Mouse (Mus musculus): ENCODE measurements around the gene Tusc2. TPM values are rescaled to one million over a fixed set of nuclear protein-coding genes. Genes with fewer than 3 reads are reported as not detected.
A peak's percentile ranks its signal among the peaks of the same experiment; 100 is the strongest.

Tusc2 gene
- polyA plus RNA-seq, 1 experiment from 2014 or later: 45.9 TPM

DNA sequence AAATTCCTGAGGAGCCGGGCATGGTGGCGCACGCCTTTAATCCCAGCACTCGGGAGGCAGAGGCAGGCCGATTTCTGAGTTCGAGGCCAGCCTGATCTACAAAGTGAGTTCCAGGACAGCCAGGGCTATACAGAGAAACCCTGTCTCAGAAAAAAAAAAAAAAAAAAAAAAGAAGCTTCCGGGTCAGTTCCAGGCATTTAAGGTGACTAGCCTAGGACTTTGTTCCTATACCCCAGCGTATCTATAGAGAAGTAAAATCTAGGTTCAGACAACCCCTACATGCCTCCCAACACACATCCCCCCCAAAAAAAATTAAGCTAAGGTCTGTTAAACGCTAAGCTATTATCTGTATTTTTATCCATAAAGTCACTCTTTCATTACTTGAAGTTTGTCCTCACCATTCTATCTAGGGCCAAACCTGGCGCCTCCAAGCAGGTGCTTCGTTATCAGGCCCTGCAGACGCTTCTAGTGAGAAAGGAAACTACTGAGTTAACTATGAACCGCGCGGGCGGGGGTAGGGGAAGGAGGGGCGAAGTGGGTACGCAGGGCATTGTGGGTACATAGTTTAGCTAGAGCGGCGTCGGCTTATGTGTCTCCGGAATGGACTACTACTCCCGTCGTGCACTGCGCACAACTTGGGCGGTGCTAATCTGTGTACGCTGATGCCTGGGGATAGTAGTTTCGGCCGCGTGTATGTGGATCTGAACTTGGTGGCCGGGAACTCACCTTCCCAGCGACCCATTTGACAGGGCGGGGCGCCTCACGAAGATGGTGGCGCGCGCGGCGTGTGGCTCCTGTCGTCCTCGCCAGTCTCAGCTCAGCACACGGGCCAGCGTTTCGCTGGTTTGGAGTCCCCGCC is 24.1 kb downstream of the Tusc2 start, which contains the start of gene Ifrd2:
Gene Ifrd2 (plus strand): TSS at position 669 of the 859 bp plus-strand sequence.
- peaks cover 33% of the 10 kb centered on the region for H3K36me3 ChIP-seq (ENCODE audit: control insufficient read depth, insufficient read depth, low read length)
- peak within 1 kb of the TSS; percentile 54 for H3K4me2 ChIP-seq (replicated peaks; ENCODE audit: low read depth, low read length)
- H3K27ac ChIP-seq (ENCODE audit: low read depth, low read length): 0 out of 2 replicates have a peak within 1 kb of the TSS, but pooled peaks have one; percentile 24
- H3K4me1 ChIP-seq (ENCODE audit: control insufficient read depth, insufficient read depth, low read length): peaks cover 9% of the 10 kb centered on the region; the same call in 1 of the 2 replicates
- 13% methylated on average over 46 of the region's 46 CpGs for WGBS
- H3K9ac ChIP-seq (ENCODE audit: low read depth, low read length): peak within 1 kb of the TSS; percentile 79
- peak; percentile 98 for ATAC-seq (ENCODE audit: low FRiP score, low TSS enrichment)
- H3K27me3 ChIP-seq (ENCODE audit: control insufficient read depth, insufficient read depth, low read length): no peaks in the 10 kb centered on the region
- H3K9me3 ChIP-seq (ENCODE audit: control insufficient read depth, low read length): no peaks in the 10 kb centered on the region
- H3K4me3 ChIP-seq (ENCODE audit: low read length): peak within 1 kb of the TSS; percentile 83

DNA sequence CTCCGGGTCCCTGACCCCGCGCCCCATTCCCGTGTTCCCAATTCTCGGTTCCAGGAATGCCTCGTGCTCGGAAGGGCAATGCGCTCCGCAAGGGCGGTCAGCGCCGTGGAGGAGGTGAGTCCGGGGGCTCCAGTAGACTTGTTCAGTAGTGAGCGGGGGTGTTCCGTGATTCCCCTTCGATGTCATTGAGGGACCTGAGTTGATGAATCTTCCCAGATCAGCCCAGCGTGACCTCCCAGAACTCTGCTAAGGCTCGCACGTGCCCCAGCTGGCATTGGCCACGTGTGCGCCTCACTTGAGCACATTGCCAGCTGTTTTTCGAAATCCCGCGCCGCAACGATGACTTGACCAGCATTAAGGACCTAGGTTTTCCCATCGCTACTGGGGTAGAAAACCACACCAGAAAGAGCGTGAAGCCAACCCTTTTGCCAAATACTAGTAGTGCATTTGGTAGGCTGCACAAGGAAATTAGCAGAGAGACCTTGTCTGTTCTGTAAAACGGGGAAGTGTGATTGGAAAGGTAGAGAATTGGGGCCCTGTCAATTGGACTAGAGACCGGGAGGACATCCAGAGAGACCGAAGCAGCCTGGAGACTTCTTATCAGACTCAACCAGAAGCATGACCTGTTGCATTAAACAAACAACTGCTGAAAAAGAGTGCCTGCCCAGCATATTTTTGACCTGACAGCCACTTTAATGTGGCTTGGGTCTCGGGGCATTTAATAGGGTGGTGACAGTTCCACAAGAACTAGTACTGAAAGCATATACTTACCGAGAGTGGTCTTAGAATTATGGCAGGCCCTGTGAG is 25.0 kb downstream of the Tusc2 start:
- Histone ChIP-seq H3K36me3 (ENCODE audit: control insufficient read depth, insufficient read depth, low read length) (peaks cover 41% of the 10 kb centered on the region), H3K4me1 (ENCODE audit: control insufficient read depth, insufficient read depth, low read length) (peaks cover 9% of the 10 kb centered on the region; the same call in 1 of the 2 replicates), H3K4me2 (replicated peaks; ENCODE audit: low read depth, low read length) (peak overlapping the region; percentile 54), H3K27me3 (ENCODE audit: control insufficient read depth, insufficient read depth, low read length) (no peaks in the 10 kb centered on the region), H3K9me3 (ENCODE audit: control insufficient read depth, low read length) (no peaks in the 10 kb centered on the region), H3K9ac (ENCODE audit: low read depth, low read length) (peak overlapping the region; percentile 79), H3K4me3 (ENCODE audit: low read length) (peak overlapping the region; percentile 83), H3K27ac (ENCODE audit: low read depth, low read length) (0 out of 2 replicates have a peak overlapping the region, but pooled peaks have one; percentile 24)
- 3% methylated on average over 33 of the region's 33 CpGs for WGBS
- ATAC-seq (ENCODE audit: low FRiP score, low TSS enrichment): no peak

- Histone ChIP-seq H3K9me3 (ENCODE audit: control insufficient read depth, low read length) (no peaks in the 10 kb centered on the region), H3K36me3 (ENCODE audit: control insufficient read depth, insufficient read depth, low read length) (peaks cover 52% of the 10 kb centered on the region), H3K27me3 (ENCODE audit: control insufficient read depth, insufficient read depth, low read length) (no peaks in the 10 kb centered on the region), H3K4me2 (replicated peaks; ENCODE audit: low read depth, low read length) (no peak overlapping the region), H3K9ac (ENCODE audit: low read depth, low read length) (no peak overlapping the region), H3K27ac (ENCODE audit: low read depth, low read length) (no peak overlapping the region), H3K4me3 (ENCODE audit: low read length) (no peak overlapping the region), H3K4me1 (ENCODE audit: control insufficient read depth, insufficient read depth, low read length) (peaks cover 9% of the 10 kb centered on the region; the same call in 1 of the 2 replicates)
- no peak for ATAC-seq (ENCODE audit: low FRiP score, low TSS enrichment)
- WGBS: 90% methylated on average over 25 of the region's 25 CpGs
Observed at GRCm38 (mm10) chr9:107590058-107590772, 27.2 kb downstream of the Tusc2 start.

GRCm38 (mm10) chr9:107590773-107591060 is 27.7 kb downstream of the Tusc2 start:
- Histone ChIP-seq H3K27me3 (ENCODE audit: control insufficient read depth, insufficient read depth, low read length) (no peaks in the 10 kb centered on the region), H3K9me3 (ENCODE audit: control insufficient read depth, low read length) (no peaks in the 10 kb centered on the region), H3K4me1 (ENCODE audit: control insufficient read depth, insufficient read depth, low read length) (peaks cover 9% of the 10 kb centered on the region; the same call in 1 of the 2 replicates), H3K27ac (ENCODE audit: low read depth, low read length) (no peak overlapping the region), H3K4me2 (replicated peaks; ENCODE audit: low read depth, low read length) (no peak overlapping the region), H3K36me3 (ENCODE audit: control insufficient read depth, insufficient read depth, low read length) (peaks cover 52% of the 10 kb centered on the region), H3K4me3 (ENCODE audit: low read length) (no peak overlapping the region), H3K9ac (ENCODE audit: low read depth, low read length) (no peak overlapping the region)
- 93% methylated on average over 6 of the region's 6 CpGs for WGBS
- no peak for ATAC-seq (ENCODE audit: low FRiP score, low TSS enrichment)

DNA sequence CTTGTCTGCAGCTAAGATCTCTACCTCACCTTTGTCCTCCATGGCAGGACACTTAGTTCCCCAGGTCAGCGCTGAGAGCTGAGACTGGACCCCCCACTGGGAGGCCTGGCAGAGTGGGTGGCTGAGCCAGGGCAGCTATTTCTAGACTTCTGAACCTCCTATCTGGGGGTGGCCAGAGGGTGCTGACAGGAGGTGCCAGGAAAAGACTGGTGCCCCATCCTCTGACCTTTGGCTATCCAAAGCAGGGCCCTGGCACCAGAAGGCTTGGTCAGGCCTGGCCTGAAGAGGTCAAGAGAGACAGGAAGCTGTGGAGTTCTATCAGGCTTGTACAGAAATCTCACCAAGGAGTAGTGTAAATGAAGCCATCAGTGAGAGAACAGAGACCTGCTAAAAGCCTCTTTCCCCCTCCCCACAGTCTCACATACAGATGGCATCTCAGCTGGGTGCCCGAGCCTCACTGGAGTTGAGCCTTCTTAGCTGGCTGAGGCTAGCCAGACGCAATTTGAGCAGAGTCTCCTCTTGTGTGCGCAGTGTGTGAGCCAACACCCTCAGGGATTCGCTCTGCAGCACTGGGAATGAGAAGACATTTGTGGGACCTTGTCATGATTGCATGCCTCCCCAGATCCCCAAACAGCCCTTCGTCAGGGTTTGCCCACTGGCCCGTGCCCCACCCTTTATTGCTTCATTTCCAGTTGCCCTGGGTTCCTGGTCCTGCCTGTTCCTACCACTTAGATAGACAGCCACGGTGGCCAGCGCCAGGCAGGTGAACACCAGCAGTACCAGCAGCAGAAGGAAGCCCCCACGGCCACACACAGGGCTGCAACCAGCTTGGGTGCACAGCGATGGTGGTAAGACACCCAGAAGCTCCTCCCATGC is 30.3 kb downstream of the Tusc2 start:
- Histone ChIP-seq H3K4me3 (ENCODE audit: low read length) (no peak overlapping the region), H3K9ac (ENCODE audit: low read depth, low read length) (no peak overlapping the region), H3K36me3 (ENCODE audit: control insufficient read depth, insufficient read depth, low read length) (peaks cover 52% of the 10 kb centered on the region), H3K27me3 (ENCODE audit: control insufficient read depth, insufficient read depth, low read length) (no peaks in the 10 kb centered on the region), H3K9me3 (ENCODE audit: control insufficient read depth, low read length) (no peaks in the 10 kb centered on the region), H3K4me2 (replicated peaks; ENCODE audit: low read depth, low read length) (no peak overlapping the region), H3K27ac (ENCODE audit: low read depth, low read length) (no peak overlapping the region), H3K4me1 (ENCODE audit: control insufficient read depth, insufficient read depth, low read length) (peaks cover 5% of the 10 kb centered on the region; the same call in 1 of the 2 replicates)
- WGBS: 85% methylated on average over 11 of the region's 11 CpGs
- ATAC-seq (ENCODE audit: low FRiP score, low TSS enrichment): no peak

GRCm38 (mm10) chr9:107594281-107595062 is 31.4 kb downstream of the Tusc2 start:
- Histone ChIP-seq H3K4me3 (ENCODE audit: low read length) (no peak overlapping the region), H3K4me2 (replicated peaks; ENCODE audit: low read depth, low read length) (no peak overlapping the region), H3K36me3 (ENCODE audit: control insufficient read depth, insufficient read depth, low read length) (peaks cover 52% of the 10 kb centered on the region), H3K27ac (ENCODE audit: low read depth, low read length) (no peak overlapping the region), H3K27me3 (ENCODE audit: control insufficient read depth, insufficient read depth, low read length) (no peaks in the 10 kb centered on the region), H3K4me1 (ENCODE audit: control insufficient read depth, insufficient read depth, low read length) (no peaks in the 10 kb centered on the region), H3K9me3 (ENCODE audit: control insufficient read depth, low read length) (no peaks in the 10 kb centered on the region), H3K9ac (ENCODE audit: low read depth, low read length) (no peak overlapping the region)
- WGBS: 74% methylated on average over 8 of the region's 8 CpGs
- no peak for ATAC-seq (ENCODE audit: low FRiP score, low TSS enrichment)

GRCm38 (mm10) chr9:107596619-107597569 is 33.8 kb downstream of the Tusc2 start:
- peaks cover 29% of the 10 kb centered on the region for H3K36me3 ChIP-seq (ENCODE audit: control insufficient read depth, insufficient read depth, low read length)
- no peak overlapping the region for H3K27ac ChIP-seq (ENCODE audit: low read depth, low read length)
- ATAC-seq (ENCODE audit: low FRiP score, low TSS enrichment): no peak
- H3K4me3 ChIP-seq (ENCODE audit: low read length): no peak overlapping the region
- 91% methylated on average over 11 of the region's 11 CpGs for WGBS
- no peaks in the 10 kb centered on the region for H3K9me3 ChIP-seq (ENCODE audit: control insufficient read depth, low read length)
- H3K27me3 ChIP-seq (ENCODE audit: control insufficient read depth, insufficient read depth, low read length): no peaks in the 10 kb centered on the region
- no peak overlapping the region for H3K4me2 ChIP-seq (replicated peaks; ENCODE audit: low read depth, low read length)
- no peaks in the 10 kb centered on the region for H3K4me1 ChIP-seq (ENCODE audit: control insufficient read depth, insufficient read depth, low read length)
- no peak overlapping the region; the same call in 1 of the 2 replicates for H3K9ac ChIP-seq (ENCODE audit: low read depth, low read length)

All from kidney, embryonic 14.5 days (tissue).